Mouse (Mus musculus) activated CD4-positive, CD25-positive, alpha-beta regulatory T cell, adult 4 months (primary cell): ENCODE results near the gene AC124108.1. TPM values are rescaled to one million over a fixed set of nuclear protein-coding genes. Genes with fewer than 3 reads are reported as not detected.
"Not testable (repeated sequence)": the region's sequence is repeated elsewhere in the genome, so short reads cannot be mapped to it uniquely, and the experiment has no call there.

Experiments
- ATAC-seq: one replicate; pipeline ENCODE4 v1.8.0; 2017
- polyA plus RNA-seq, 2 experiments: library from polyadenylated mRNA; unstranded; fragments of 100-300 nt; shearing (Covaris generic); gene quantifications; one replicate each; pipeline ENCODE4 v1.2.1; 2017

Gene AC124108.1
- polyA plus RNA-seq = not detected

GRCm38 (mm10) chr1:132191093-132191785 is at the start of gene AC124108.1, which contains the start of gene Lemd1:
Gene AC124108.1 (plus strand): TSS chr1:132191457.
Gene Lemd1 (plus strand): TSS chr1:132191431.
- no peak for ATAC-seq

GRCm38 (mm10) chr1:132141753-132142152 is 49.5 kb upstream of the AC124108.1 start:
- no peak for ATAC-seq

- no peak for ATAC-seq
Observed at GRCm38 (mm10) chr1:132143079-132143478, 48.2 kb upstream of the AC124108.1 start.

GRCm38 (mm10) chr1:132143730-132144129 is 47.5 kb upstream of the AC124108.1 start:
- no peak for ATAC-seq

- ATAC-seq = no peak
Observed at GRCm38 (mm10) chr1:132144223-132144622, 47.0 kb upstream of the AC124108.1 start.

- ATAC-seq = no peak
Observed at GRCm38 (mm10) chr1:132144837-132145236, 46.4 kb upstream of the AC124108.1 start.

GRCm38 (mm10) chr1:132145973-132146685 is 45.1 kb upstream of the AC124108.1 start:
- ATAC-seq = no peak

GRCm38 (mm10) chr1:132149410-132149809 is 41.8 kb upstream of the AC124108.1 start:
- ATAC-seq = no peak

GRCm38 (mm10) chr1:132150171-132150570 is 41.1 kb upstream of the AC124108.1 start:
- no peak for ATAC-seq

GRCm38 (mm10) chr1:132150817-132151601 is 40.2 kb upstream of the AC124108.1 start:
- ATAC-seq = no peak

GRCm38 (mm10) chr1:132151908-132152307 is 39.3 kb upstream of the AC124108.1 start:
- no peak for ATAC-seq

- ATAC-seq = no peak
Observed at GRCm38 (mm10) chr1:132153086-132153690, 38.1 kb upstream of the AC124108.1 start.

GRCm38 (mm10) chr1:132153691-132154090 is 37.6 kb upstream of the AC124108.1 start:
- ATAC-seq = no peak

- ATAC-seq = peak; percentile 84
Observed at GRCm38 (mm10) chr1:132155737-132156136, 35.5 kb upstream of the AC124108.1 start.

GRCm38 (mm10) chr1:132157016-132157781 is 34.1 kb upstream of the AC124108.1 start:
- no peak for ATAC-seq

- ATAC-seq = no peak
Observed at GRCm38 (mm10) chr1:132157808-132158207, 33.4 kb upstream of the AC124108.1 start.

- ATAC-seq = no peak
Observed at GRCm38 (mm10) chr1:132158741-132159140, 32.5 kb upstream of the AC124108.1 start.

- ATAC-seq = no peak
Observed at GRCm38 (mm10) chr1:132159681-132160080, 31.6 kb upstream of the AC124108.1 start.

GRCm38 (mm10) chr1:132161211-132161880 is 29.9 kb upstream of the AC124108.1 start:
- no peak for ATAC-seq

- ATAC-seq = not testable (repeated sequence)
Observed at GRCm38 (mm10) chr1:132162618-132163017, 28.6 kb upstream of the AC124108.1 start.
